Mouse (Mus musculus) G1E (cell line): ENCODE measurements around the gene Tank.

Source experiments
- CTCF ChIP-seq: IDR thresholded peaks from 2 replicates; pipeline ENCODE4 v1.5.1; 2012; ENCODE audit warnings: low read depth, low read length, inconsistent platforms, mixed read lengths
- TAL1 ChIP-seq: conservative IDR thresholded peaks from 2 replicates; pipeline ENCODE4 v1.6.1; 2012; ENCODE audit warnings: low read depth, low read length, inconsistent platforms, mixed read lengths

GRCm38 (mm10) chr2:61548021-61548420, 30.4 kb upstream of the Tank start:
- TF ChIP-seq CTCF (no peak), TAL1 (no peak)
